8 mouse cellular contexts compared by ENCODE assay signal in genomic region chr6:115773966-115774413, GRCm38 (mm10). TPM values are rescaled to one million over a fixed set of nuclear protein-coding genes. Genes with fewer than 3 reads are reported as not detected.
DNase-seq lines count a peak whose midpoint lies in the region; ATAC-seq and TF ChIP-seq lines count a peak whose summit lies in the region.

No protein-coding gene starts in this region.

- H3K4me2 ChIP-seq in intestine, embryonic 14.5 days (ENCODE audit: low read length), result peak overlapping the region; percentile 70

- H3K79me2 ChIP-seq in macrophage (ENCODE audit: inconsistent target), result no peaks in the 10 kb centered on the region

- H3K9me3 ChIP-seq in heart, embryonic 10.5 days, result no peaks in the 10 kb centered on the region
- no peaks in the 10 kb centered on the region; the same call in 1 of the 2 replicates for H3K9me3 ChIP-seq in forebrain, embryonic 10.5 days
- peaks cover 3% of the 10 kb centered on the region; the same call in 1 of the 2 replicates for H3K9me3 ChIP-seq in intestine, embryonic 14.5 days (ENCODE audit: control insufficient read depth, low read length)

- H3K36me3 ChIP-seq in heart, embryonic 10.5 days, result peaks cover 13% of the 10 kb centered on the region
- H3K36me3 ChIP-seq in forebrain, embryonic 10.5 days (replicated peaks), result peaks cover 25% of the 10 kb centered on the region
- 0 out of 2 replicates have a peak, but pooled peaks cover 6% of the 10 kb centered on the region for H3K36me3 ChIP-seq in intestine, embryonic 14.5 days (ENCODE audit: control insufficient read depth, insufficient read depth, low read length)
- H3K36me3 ChIP-seq in macrophage (ENCODE audit: inconsistent target), result no peaks in the 10 kb centered on the region
- no peaks in the 10 kb centered on the region for H3K36me3 ChIP-seq in testis, adult 2 months (ENCODE audit: control insufficient read depth, insufficient read depth, low read length)

- TF ChIP-seq POLR2A in testis, adult 2 months (IDR thresholded peaks at IDR 0.05; ENCODE audit: control insufficient read depth, low read depth, low read length), result no peak

- peak overlapping the region; percentile 97 for H3K27ac ChIP-seq in heart, embryonic 10.5 days
- peak overlapping the region; percentile 99 for H3K27ac ChIP-seq in forebrain, embryonic 10.5 days
- peak overlapping the region; percentile 16; the same call in 1 of the 2 replicates for H3K27ac ChIP-seq in intestine, embryonic 14.5 days (ENCODE audit: low read depth)
- H3K27ac ChIP-seq in macrophage, result no peak overlapping the region
- no peak overlapping the region for H3K27ac ChIP-seq in testis, adult 2 months (ENCODE audit: control insufficient read depth, insufficient read depth, low read depth, low read length)

- peak overlapping the region; percentile 41 for H3K9ac ChIP-seq in intestine, embryonic 14.5 days (ENCODE audit: low read length)

- no peak for TF ChIP-seq CTCF in testis, adult 2 months (IDR thresholded peaks at IDR 0.05; ENCODE audit: control insufficient read depth, insufficient read depth, insufficient replicate concordance, low read depth, low read length)

- ATAC-seq in intestine, embryonic 14.5 days (replicated peaks; ENCODE audit: low FRiP score, low TSS enrichment, low read depth), result peak; percentile 85
- ATAC-seq in erythroid progenitor cell, adult 5-6 weeks (replicated peaks; ENCODE audit: low FRiP score, poor library complexity, severe bottlenecking), result no peak

- peak overlapping the region; percentile 82 for H3K4me3 ChIP-seq in heart, embryonic 10.5 days
- H3K4me3 ChIP-seq in forebrain, embryonic 10.5 days, result peak overlapping the region; percentile 88
- H3K4me3 ChIP-seq in intestine, embryonic 14.5 days (ENCODE audit: low read depth, low read length), result peak overlapping the region; percentile 40
- peak overlapping the region; percentile 15 for H3K4me3 ChIP-seq in macrophage (ENCODE audit: inconsistent target)
- H3K4me3 ChIP-seq in testis, adult 2 months (ENCODE audit: control insufficient read depth, low read depth, low read length), result peak overlapping the region; percentile 95

- H3K27me3 ChIP-seq in heart, embryonic 10.5 days (ENCODE audit: insufficient read depth, poor library complexity, severe bottlenecking), result no peaks in the 10 kb centered on the region
- no peaks in the 10 kb centered on the region for H3K27me3 ChIP-seq in forebrain, embryonic 10.5 days (ENCODE audit: poor library complexity, severe bottlenecking)
- H3K27me3 ChIP-seq in intestine, embryonic 14.5 days (replicated peaks; ENCODE audit: control insufficient read depth, insufficient read depth, low read length), result no peaks in the 10 kb centered on the region
- H3K27me3 ChIP-seq in testis, adult 2 months (ENCODE audit: control insufficient read depth, insufficient read depth, low read length), result no peaks in the 10 kb centered on the region

- DNase-seq in heart, embryonic 10.5 days (ENCODE audit: low spot score), result peak; percentile 88
- DNase-seq in heart, adult 8-10 months (ENCODE audit: low spot score), result no peak
- DNase-seq in NIH3T3 (ENCODE audit: low read depth), result peak; percentile 81
- DNase-seq in forebrain, embryonic 10.5 days (ENCODE audit: extremely low spot score, low spot score), result peak; percentile 80
- DNase-seq in intestine, embryonic 14.5 days (ENCODE audit: low spot score), result peak; percentile 82

- peaks cover 34% of the 10 kb centered on the region for H3K4me1 ChIP-seq in heart, embryonic 10.5 days
- peaks cover 34% of the 10 kb centered on the region for H3K4me1 ChIP-seq in forebrain, embryonic 10.5 days
- H3K4me1 ChIP-seq in intestine, embryonic 14.5 days (replicated peaks; ENCODE audit: control insufficient read depth, insufficient read depth, low read length), result peaks cover 27% of the 10 kb centered on the region
- peaks cover 14% of the 10 kb centered on the region for H3K4me1 ChIP-seq in testis, adult 2 months (ENCODE audit: control insufficient read depth, insufficient read depth, low read length)

- 2% methylated on average over 14 of the region's 14 CpGs for WGBS in heart, embryonic 10.5 days
- WGBS in forebrain, embryonic 10.5 days, result 1% methylated on average over 13 of the region's 14 CpGs
- 2% methylated on average over 14 of the region's 14 CpGs for WGBS in intestine, embryonic 14.5 days
- 0% methylated on average over 4 of the region's 14 CpGs for WGBS in macrophage (ENCODE audit: missing documents)

RNA-seq across cellular contexts. Expression of gene Cand2, which starts 0.3 kb away (rescaled TPM):
- 60.0 and 73.9 TPM in 2 replicates for polyA plus RNA-seq in heart, embryonic 10.5 days (2016; fragmentation: Nextera tagmentation; extraction: Ambion mirVana)
- 10 to 100 TPM; 77.2 to 97.7 (median 87.6) TPM for total RNA-seq in heart, adult 8-10 months (2022)
- polyA plus RNA-seq in forebrain, embryonic 10.5 days (2016; fragmentation: Nextera tagmentation; extraction: Ambion mirVana), result 59.5 and 65.2 TPM in 2 replicates
- 29.6 and 30.2 TPM in 2 replicates for polyA plus RNA-seq in intestine, embryonic 14.5 days (2014; fragmentation: Nextera tagmentation; extraction: Ambion mirVana)
- total RNA-seq in macrophage (2018; cell fraction: chromatin; rRNA removed), result 1 to 10 TPM in 2 of 26 experiments, under 1 TPM in 16, not detected in 8; 0.13 to 1.4 (median 0.51) TPM
- total RNA-seq in macrophage (2018; cell fraction: cytosol; rRNA removed), result under 1 TPM; 0.15 to 0.63 (median 0.38) TPM
- total RNA-seq in macrophage (2018; cell fraction: nucleus; rRNA removed), result under 1 TPM in 25 of 26 experiments, not detected in 1; 0.12 to 0.74 (median 0.31) TPM
- polyA plus RNA-seq in macrophage (2018), result 0.33 to 0.35 TPM (median 0.34 TPM) in 3 replicates
- 7.2 TPM in 2 replicates for polyA plus RNA-seq in testis, adult 2 months (2012; rRNA removed)
- total RNA-seq in erythroid progenitor cell, adult 5-6 weeks (2015; ENCODE audit: low replicate concordance), result not detected in 2 replicates
- under 0.01 TPM in 1 of 2 replicates, not detected in the other for total RNA-seq in erythroid progenitor cell, adult 5-6 weeks (2017; ENCODE audit: low replicate concordance)

RNA-seq across cellular contexts. Expression of gene Tmem40, which starts 11.8 kb away (rescaled TPM):
- polyA plus RNA-seq in heart, embryonic 10.5 days (2016; fragmentation: Nextera tagmentation; extraction: Ambion mirVana), result 2.8 and 3.3 TPM in 2 replicates
- 1 to 10 TPM in 1 of 4 experiments, under 1 TPM in 3; 0.41 to 1.0 (median 0.60) TPM for total RNA-seq in heart, adult 8-10 months (2022)
- 0.97 and 1.5 TPM in 2 replicates for polyA plus RNA-seq in forebrain, embryonic 10.5 days (2016; fragmentation: Nextera tagmentation; extraction: Ambion mirVana)
- polyA plus RNA-seq in intestine, embryonic 14.5 days (2014; fragmentation: Nextera tagmentation; extraction: Ambion mirVana), result 0.48 and 0.51 TPM in 2 replicates
- total RNA-seq in macrophage (2018; cell fraction: chromatin; rRNA removed), result 1 to 10 TPM in 9 of 26 experiments, under 1 TPM in 5, not detected in 12; 0.75 to 7.2 (median 2.1) TPM
- total RNA-seq in macrophage (2018; cell fraction: cytosol; rRNA removed), result 1 to 10 TPM in 14 of 26 experiments, under 1 TPM in 12; 0.28 to 4.5 (median 1.2) TPM
- total RNA-seq in macrophage (2018; cell fraction: nucleus; rRNA removed), result 1 to 10 TPM in 12 of 26 experiments, under 1 TPM in 5, not detected in 9; 0.63 to 4.9 (median 1.6) TPM
- 0.49 to 1.5 TPM (median 0.86 TPM) in 3 replicates for polyA plus RNA-seq in macrophage (2018)
- polyA plus RNA-seq in testis, adult 2 months (2012; rRNA removed), result 0.53 and 0.93 TPM in 2 replicates
- 3.8 and 6.1 TPM in 2 replicates for total RNA-seq in erythroid progenitor cell, adult 5-6 weeks (2015; ENCODE audit: low replicate concordance)
- total RNA-seq in erythroid progenitor cell, adult 5-6 weeks (2017; ENCODE audit: low replicate concordance), result 4.4 and 4.9 TPM in 2 replicates

RNA-seq across cellular contexts. Expression of gene Rpl32, which starts 34.6 kb away (rescaled TPM):
- 1,266 and 1,290 TPM in 2 replicates for polyA plus RNA-seq in heart, embryonic 10.5 days (2016; fragmentation: Nextera tagmentation; extraction: Ambion mirVana)
- 100 to 1,000 TPM; 586 to 697 (median 628) TPM for total RNA-seq in heart, adult 8-10 months (2022)
- 1,831 and 1,874 TPM in 2 replicates for polyA plus RNA-seq in forebrain, embryonic 10.5 days (2016; fragmentation: Nextera tagmentation; extraction: Ambion mirVana)
- polyA plus RNA-seq in intestine, embryonic 14.5 days (2014; fragmentation: Nextera tagmentation; extraction: Ambion mirVana), result 2,668 and 2,809 TPM in 2 replicates
- total RNA-seq in macrophage (2018; cell fraction: chromatin; rRNA removed), result 100 to 1,000 TPM in 1 of 26 experiments, 10 to 100 TPM in 25; 13.8 to 306 (median 24.5) TPM
- total RNA-seq in macrophage (2018; cell fraction: cytosol; rRNA removed), result 1,000 to 10,000 TPM in 14 of 26 experiments, 100 to 1,000 TPM in 12; 650 to 2,033 (median 1,073) TPM
- 100 to 1,000 TPM in 20 of 26 experiments, 10 to 100 TPM in 6; 80.9 to 229 (median 117) TPM for total RNA-seq in macrophage (2018; cell fraction: nucleus; rRNA removed)
- polyA plus RNA-seq in macrophage (2018), result 1,117 to 2,121 TPM (median 1,999 TPM) in 3 replicates
- 597 and 654 TPM in 2 replicates for polyA plus RNA-seq in testis, adult 2 months (2012; rRNA removed)
- total RNA-seq in erythroid progenitor cell, adult 5-6 weeks (2015; ENCODE audit: low replicate concordance), result 1,002 and 1,130 TPM in 2 replicates
- total RNA-seq in erythroid progenitor cell, adult 5-6 weeks (2017; ENCODE audit: low replicate concordance), result 642 and 693 TPM in 2 replicates

Comparison
In these comparisons a context has a peak if more than half of its experiments do, and no peak if none do; other contexts are left out.
1. H3K27ac ChIP-seq: peak in heart, embryonic 10.5 days (single experiment), forebrain, embryonic 10.5 days (single experiment) and intestine, embryonic 14.5 days (single experiment); none in macrophage (single experiment) and testis, adult 2 months (single experiment).
2. H3K4me3 ChIP-seq: peak in every context shown above with its lines; median percentile 95 in testis, adult 2 months; 88 in forebrain, embryonic 10.5 days; 82 in heart, embryonic 10.5 days; 40 in intestine, embryonic 14.5 days; 15 in macrophage.